Mouse (Mus musculus) embryonic facial prominence, embryonic 11.5 days (tissue): ENCODE results near the gene Myo15. TPM values are rescaled to one million over a fixed set of nuclear protein-coding genes. Genes with fewer than 3 reads are reported as not detected.

Experiments
- ATAC-seq: fragments of 200-750 bp; cut with Nextera tagmentation; replicated peaks from 2 replicates; pipeline ENCODE4 v1.8.0; 2017; ENCODE audit warnings: low read depth; ENCODE audit not compliant: insufficient number of reproducible peaks, low FRiP score, low TSS enrichment
- DNase-seq: peaks from one replicate; pipeline ENCODE4 v3.0.0-alpha.2; 2015; ENCODE audit warnings: low spot score
- H3K27ac ChIP-seq: fragments of 300-500 bp; sonication (generic); replicated peaks from 2 replicates; pipeline ENCODE4 v1.5.1; 2014; ENCODE audit warnings: mild to moderate bottlenecking, low read depth, low read length, control low read depth
- H3K27me3 ChIP-seq: fragments of 300-500 bp; sonication (generic); 2 replicates; pipeline ENCODE4 v1.6.1; 2014; ENCODE audit warnings: mild to moderate bottlenecking, low read length, moderate library complexity, mixed read lengths; ENCODE audit not compliant: control insufficient read depth, insufficient read depth
- H3K36me3 ChIP-seq: fragments of 300-500 bp; sonication (generic); replicated peaks from 2 replicates; pipeline ENCODE4 v1.6.1; 2014; ENCODE audit warnings: low read depth, mild to moderate bottlenecking, low read length, moderate library complexity, mixed read lengths; ENCODE audit not compliant: control insufficient read depth, insufficient read depth
- H3K4me1 ChIP-seq: fragments of 300-500 bp; sonication (generic); 2 replicates; pipeline ENCODE4 v1.6.1; 2014; ENCODE audit warnings: low read length, mixed read lengths; ENCODE audit not compliant: control insufficient read depth, insufficient read depth
- H3K4me2 ChIP-seq: fragments of 300-500 bp; sonication (generic); 2 replicates; pipeline ENCODE4 v1.6.1; 2014; ENCODE audit warnings: low read depth, mild to moderate bottlenecking, control low read depth, low read length, moderate library complexity
- H3K4me3 ChIP-seq: fragments of 300-500 bp; sonication (generic); 2 replicates; pipeline ENCODE4 v1.5.1; 2014; ENCODE audit warnings: low read depth, low read length, control low read depth
- H3K9ac ChIP-seq: fragments of 300-500 bp; sonication (generic); replicated peaks from 2 replicates; pipeline ENCODE4 v1.6.1; 2014; ENCODE audit warnings: mild to moderate bottlenecking, control low read depth, low read length
- H3K9me3 ChIP-seq: fragments of 300-500 bp; sonication (generic); replicated peaks from 2 replicates; pipeline ENCODE4 v1.6.1; 2016; ENCODE audit warnings: mild to moderate bottlenecking, low read length, inconsistent platforms, mixed read lengths; ENCODE audit not compliant: control insufficient read depth
- WGBS: fragments of 180-500 bp; shearing (Covaris S2); extraction: QIAGEN DNeasy Blood & Tissue Kit; methylation state at CpG from one replicate; pipeline ENCODE4 v1.1.7; 2014; 5-methylcytosine and 5-hydroxymethylcytosine counted together
- polyA plus RNA-seq: library from polyadenylated mRNA; unstranded; fragments of >200 nt; fragmentation: Nextera tagmentation; extraction: Ambion mirVana; gene quantifications from 2 replicates; pipeline ENCODE4 v1.2.1, GENCODE M21; 2014

Gene Myo15
- polyA plus RNA-seq, 1 experiment from 2014 or later: 0.24 TPM

DNA sequence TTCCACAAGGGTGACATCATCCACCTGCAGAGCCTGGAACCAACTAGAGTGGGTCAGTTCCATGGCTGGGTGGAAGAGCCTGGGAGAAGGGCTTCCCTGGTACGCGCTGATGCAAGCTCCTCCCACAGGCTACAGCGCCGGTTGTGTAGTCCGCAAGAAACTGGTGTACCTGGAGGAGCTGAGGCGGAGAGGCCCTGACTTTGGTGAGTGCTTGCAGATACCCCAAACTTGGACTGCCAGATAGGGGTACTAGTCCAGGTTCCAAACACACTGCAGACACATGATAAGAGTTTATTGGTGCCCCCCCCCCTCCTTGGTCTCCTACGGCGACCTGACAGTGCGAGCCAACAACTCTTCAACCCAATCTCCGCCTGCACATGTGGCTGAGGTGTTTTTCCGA lies 39.8 kb downstream of the Myo15 start:
- Histone ChIP-seq H3K27me3 (peaks cover 9% of the 10 kb centered on the region), H3K9ac (no peak overlapping the region; the same call in 1 of the 2 replicates)
- DNase-seq: peak; percentile 31

GRCm38 (mm10) chr11:60509500-60509899 lies 40.4 kb downstream of the Myo15 start:
- Histone ChIP-seq H3K27me3 (peaks cover 9% of the 10 kb centered on the region), H3K9me3 (no peaks in the 10 kb centered on the region), H3K9ac (peak overlapping the region; percentile 32), H3K4me1 (peaks cover 3% of the 10 kb centered on the region; the same call in 1 of the 2 replicates), H3K4me3 (peak overlapping the region; percentile 32), H3K36me3 (no peaks in the 10 kb centered on the region), H3K27ac (no peak overlapping the region), H3K4me2 (peak overlapping the region; percentile 59)
- ATAC-seq: 0 out of 2 replicates have a peak, but pooled peaks have one; percentile 29
- peak; percentile 60 for DNase-seq
- under 1% methylated on average over 25 of the region's 25 CpGs for WGBS

More for the DNA sequence above, 39.8 kb downstream of the Myo15 start:
- Histone ChIP-seq H3K4me1 (peaks cover 3% of the 10 kb centered on the region; the same call in 1 of the 2 replicates), H3K27ac (no peak overlapping the region), H3K4me2 (peak overlapping the region; percentile 59), H3K9me3 (no peaks in the 10 kb centered on the region), H3K36me3 (no peaks in the 10 kb centered on the region), H3K4me3 (peak overlapping the region; percentile 32)
- no peak for ATAC-seq
- 5% methylated on average over 11 of the region's 11 CpGs for WGBS

- Histone ChIP-seq H3K36me3 (no peaks in the 10 kb centered on the region), H3K27ac (no peak overlapping the region), H3K9me3 (no peaks in the 10 kb centered on the region), H3K4me1 (peaks cover 3% of the 10 kb centered on the region; the same call in 1 of the 2 replicates), H3K27me3 (peaks cover 9% of the 10 kb centered on the region), H3K9ac (no peak overlapping the region), H3K4me3 (no peak overlapping the region), H3K4me2 (no peak overlapping the region)
- 87% methylated on average over 1 of the region's 1 CpGs for WGBS
- no peak for ATAC-seq
- DNase-seq: no peak
Measured at GRCm38 (mm10) chr11:60511893-60512292, 42.8 kb downstream of the Myo15 start.

GRCm38 (mm10) chr11:60512520-60512919 lies 43.4 kb downstream of the Myo15 start:
- Histone ChIP-seq H3K4me2 (no peak overlapping the region), H3K27ac (no peak overlapping the region), H3K36me3 (no peaks in the 10 kb centered on the region), H3K27me3 (peaks cover 9% of the 10 kb centered on the region), H3K4me3 (no peak overlapping the region), H3K9ac (no peak overlapping the region), H3K4me1 (peaks cover 3% of the 10 kb centered on the region; the same call in 1 of the 2 replicates), H3K9me3 (no peaks in the 10 kb centered on the region)
- ATAC-seq: no peak
- DNase-seq: no peak
- WGBS: 67% methylated on average over 2 of the region's 2 CpGs

DNA sequence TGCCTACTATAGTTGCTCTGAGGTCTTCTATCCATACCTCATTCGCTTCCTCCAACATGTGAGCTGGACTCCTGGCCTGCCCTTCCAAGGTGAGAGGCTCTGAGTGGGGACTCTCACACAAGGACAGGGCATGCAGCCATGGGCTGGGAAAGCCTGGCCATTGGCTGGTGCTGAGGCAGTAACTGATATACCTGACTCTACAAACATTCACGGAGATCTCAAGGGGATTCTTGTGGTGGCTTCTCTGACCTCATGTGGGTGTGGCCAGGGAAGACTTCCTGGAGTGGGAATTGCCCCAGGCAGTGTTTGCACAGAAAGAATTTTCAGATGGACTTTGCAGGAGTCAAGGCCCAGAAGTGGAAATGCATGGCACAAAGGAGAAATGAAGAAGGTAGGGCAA lies 45.8 kb downstream of the Myo15 start:
- Histone ChIP-seq H3K4me3 (no peak overlapping the region), H3K27me3 (peaks cover 5% of the 10 kb centered on the region; the same call in 1 of the 2 replicates), H3K36me3 (no peaks in the 10 kb centered on the region), H3K9me3 (no peaks in the 10 kb centered on the region), H3K27ac (no peak overlapping the region), H3K9ac (no peak overlapping the region), H3K4me1 (no peaks in the 10 kb centered on the region), H3K4me2 (no peak overlapping the region)
- peak; percentile 19 for DNase-seq
- no peak for ATAC-seq
- WGBS: 52% methylated on average over 2 of the region's 2 CpGs

DNA sequence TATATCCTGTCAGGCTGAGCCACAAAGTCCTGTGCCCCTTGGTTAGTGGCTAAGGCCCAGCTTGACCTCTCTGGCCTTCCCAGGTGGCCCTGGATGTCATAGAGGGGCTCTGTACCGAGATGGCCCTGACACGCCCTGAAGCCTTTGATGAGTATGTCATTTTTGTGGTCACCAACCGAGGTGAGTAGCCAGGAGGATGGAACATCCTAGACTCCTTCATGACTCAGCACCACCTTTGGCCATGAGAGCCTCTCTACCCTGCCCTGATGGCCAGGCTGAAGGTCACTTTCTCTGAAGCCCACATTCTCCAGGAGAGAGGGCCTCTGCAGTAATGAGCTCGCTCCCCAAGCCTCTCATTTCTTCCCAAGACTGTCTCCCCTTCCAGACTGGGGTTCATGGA lies 49.2 kb downstream of the Myo15 start:
- H3K4me2 ChIP-seq: no peak overlapping the region
- H3K4me1 ChIP-seq: no peaks in the 10 kb centered on the region
- DNase-seq: no peak
- no peak overlapping the region for H3K9ac ChIP-seq
- no peaks in the 10 kb centered on the region for H3K27me3 ChIP-seq
- H3K36me3 ChIP-seq: no peaks in the 10 kb centered on the region
- 72% methylated on average over 4 of the region's 4 CpGs for WGBS
- no peak for ATAC-seq
- H3K27ac ChIP-seq: no peak overlapping the region
- H3K4me3 ChIP-seq: no peak overlapping the region
- no peaks in the 10 kb centered on the region for H3K9me3 ChIP-seq

DNA sequence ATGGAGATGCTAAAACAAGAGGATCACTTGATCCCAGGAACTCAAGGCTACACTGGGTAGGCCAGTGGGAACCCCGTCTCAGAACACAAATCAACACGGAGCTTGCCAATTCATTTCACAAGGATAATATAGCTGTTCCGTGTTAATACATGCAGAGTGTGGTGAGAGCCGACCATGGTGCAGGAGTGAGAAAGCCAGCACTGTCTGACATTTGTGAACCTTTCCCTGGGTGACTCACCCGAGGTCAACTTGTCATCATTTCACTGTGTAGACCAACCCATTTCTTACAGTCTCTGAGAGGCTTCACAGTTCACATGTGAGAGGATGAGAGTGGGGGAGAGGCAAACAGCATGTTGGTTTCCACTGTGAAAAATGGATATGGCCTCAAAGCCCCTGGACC lies 52.9 kb downstream of the Myo15 start:
- Histone ChIP-seq H3K9me3 (no peaks in the 10 kb centered on the region), H3K4me1 (no peaks in the 10 kb centered on the region), H3K4me2 (no peak overlapping the region), H3K36me3 (no peaks in the 10 kb centered on the region), H3K27ac (no peak overlapping the region), H3K27me3 (no peaks in the 10 kb centered on the region), H3K4me3 (no peak overlapping the region), H3K9ac (no peak overlapping the region)
- ATAC-seq: no peak
- 72% methylated on average over 5 of the region's 5 CpGs for WGBS
- no peak for DNase-seq

DNA sequence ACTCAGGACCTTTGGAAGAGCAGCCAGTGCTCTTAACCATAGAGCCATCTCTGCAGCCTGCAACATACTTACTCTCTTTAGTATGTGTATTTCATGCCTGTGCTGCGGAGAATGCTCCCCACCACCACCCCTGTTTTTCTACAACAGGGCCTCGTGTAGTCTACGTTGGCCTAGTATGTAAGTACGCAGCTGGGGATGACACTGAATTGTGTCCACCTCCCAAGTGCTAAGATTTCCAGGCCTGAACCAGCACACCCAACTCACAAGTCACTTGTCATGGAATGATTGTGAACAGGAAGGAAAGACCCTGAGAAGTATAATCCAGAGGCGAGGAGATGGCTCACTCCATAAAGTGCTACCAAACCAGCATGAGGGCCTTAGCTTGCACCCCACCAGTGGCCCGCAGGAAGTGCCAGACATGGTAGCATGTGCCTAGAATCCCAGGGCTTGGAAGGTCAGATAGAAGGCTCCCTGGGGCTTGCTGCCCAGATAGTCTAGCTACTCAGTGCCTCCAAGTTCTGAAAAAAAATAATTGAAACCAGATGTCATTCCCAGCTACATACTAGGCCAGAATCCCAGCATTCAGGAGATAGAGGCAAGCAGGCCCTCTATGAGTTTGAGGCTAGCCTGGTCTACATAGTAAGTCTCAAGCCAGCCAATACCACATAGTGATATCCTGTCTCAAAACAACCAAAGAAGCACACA lies 53.7 kb downstream of the Myo15 start:
- no peak overlapping the region for H3K27ac ChIP-seq
- H3K9ac ChIP-seq: no peak overlapping the region
- no peaks in the 10 kb centered on the region for H3K9me3 ChIP-seq
- H3K4me3 ChIP-seq: no peak overlapping the region
- DNase-seq (peak; percentile 65), ATAC-seq (no peak)
- H3K36me3 ChIP-seq: no peaks in the 10 kb centered on the region
- no peak overlapping the region for H3K4me2 ChIP-seq
- no peaks in the 10 kb centered on the region for H3K4me1 ChIP-seq
- no peaks in the 10 kb centered on the region for H3K27me3 ChIP-seq
- 79% methylated on average over 6 of the region's 6 CpGs for WGBS
